Mouse (Mus musculus): ENCODE measurements around the gene Hbb-y.
"Not testable (repeated sequence)": the region's sequence is repeated elsewhere in the genome, so short reads cannot be mapped to it uniquely, and the experiment has no call there.

Gene Hbb-y

GRCm38 (mm10) chr7:103812174-103812573, 40.8 kb downstream of the Hbb-y start:
- no peak for DNase-seq

GRCm38 (mm10) chr7:103811223-103811845, 41.7 kb downstream of the Hbb-y start:
- DNase-seq, result no peak

GRCm38 (mm10) chr7:103810746-103811145, 42.3 kb downstream of the Hbb-y start:
- no peak for DNase-seq

GRCm38 (mm10) chr7:103810296-103810695, 42.7 kb downstream of the Hbb-y start:
- no peak for DNase-seq

- DNase-seq, result no peak
Observed at GRCm38 (mm10) chr7:103809801-103810155, 43.2 kb downstream of the Hbb-y start.

- DNase-seq, result no peak
Observed at GRCm38 (mm10) chr7:103808971-103809800, 43.8 kb downstream of the Hbb-y start.

- not testable (repeated sequence) for DNase-seq
Observed at GRCm38 (mm10) chr7:103808120-103808519, 44.9 kb downstream of the Hbb-y start.

- peak in 1 of 2 experiments; percentile 2 for DNase-seq
Observed at GRCm38 (mm10) chr7:103806856-103807255, 46.2 kb downstream of the Hbb-y start.
